In the genomic region with DNA sequence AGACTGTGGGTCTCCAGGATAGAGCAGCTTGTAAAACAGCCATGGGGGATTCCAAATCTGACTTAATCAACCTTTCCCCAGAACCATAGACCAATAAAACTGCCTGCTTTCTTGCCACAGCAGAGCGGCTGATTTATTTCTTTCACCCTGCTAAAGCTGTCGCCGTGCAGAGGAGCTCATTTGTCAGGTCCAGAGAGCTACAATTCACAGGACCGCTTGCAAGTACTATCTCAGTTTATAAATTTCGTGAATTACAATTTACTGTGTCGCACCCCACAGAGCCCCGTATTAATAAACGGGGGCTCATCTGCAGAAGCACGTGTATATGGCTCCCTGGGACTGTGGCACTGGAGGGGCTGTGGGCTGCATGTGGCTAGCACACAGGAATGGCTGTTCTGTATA, we compare ENCODE assay signal across 23 mouse cellular contexts.
DNase-seq lines count a peak whose midpoint lies in the region; ATAC-seq lines count a peak whose summit lies in the region.
"Had no signal": no experiment of that assay in that cellular context is flagged by ENCODE, and none has a peak within 500 bp of the region (broad histone marks: within the 10 kb centered on the region; RNA-seq: fewer than 3 reads in every experiment).

No protein-coding gene starts in this region.

- 15% methylated on average over 9 of the region's 9 CpGs for WGBS in kidney, embryonic 15.5 days
- WGBS in hindbrain, embryonic 15.5 days = 29% methylated on average over 9 of the region's 9 CpGs

- DNase-seq in kidney, postnatal 25 days = no peak
- DNase-seq in forelimb bud, embryonic 11.5 days (ENCODE audit: low read depth, low spot score) = peak; percentile 57
- DNase-seq in mesoderm, embryonic 11.5 days (ENCODE audit: low read depth, low spot score) = peak; percentile 58
- no peak for DNase-seq in heart, adult 8-10 months (ENCODE audit: low spot score)
- DNase-seq in lung, postnatal 25 days (ENCODE audit: low spot score) = no peak
- DNase-seq: adrenal gland, postnatal 36 days; B cell, adult 2 months; cerebellum, adult 11-12 months; cerebellum, postnatal 14 days; heart, adult 11 months; heart, postnatal 36 days; kidney, postnatal 4 days; layer of hippocampus, adult 9-11 months; liver; lung, postnatal 14 days; retina, postnatal 1 day; thymus, adult 18-20 months had no signal

- no peak overlapping the region for H3K9ac ChIP-seq in kidney, embryonic 15.5 days
- H3K9ac ChIP-seq in hindbrain, embryonic 15.5 days = no peak overlapping the region
- H3K9ac ChIP-seq: embryonic facial prominence, embryonic 15.5 days; stomach, embryonic 15.5 days had no signal

- H3K9me3 ChIP-seq in kidney, embryonic 15.5 days (replicated peaks) = no peaks in the 10 kb centered on the region
- H3K9me3 ChIP-seq in hindbrain, embryonic 15.5 days = no peaks in the 10 kb centered on the region
- H3K9me3 ChIP-seq: embryonic facial prominence, embryonic 15.5 days; stomach, embryonic 15.5 days had no signal

- H3K4me3 ChIP-seq in kidney, embryonic 15.5 days (replicated peaks) = no peak overlapping the region
- no peak overlapping the region for H3K4me3 ChIP-seq in hindbrain, embryonic 15.5 days
- H3K4me3 ChIP-seq: embryonic facial prominence, embryonic 15.5 days; left cerebral cortex, adult 2 months; stomach, embryonic 15.5 days had no signal

- peak overlapping the region; percentile 79 for H3K27ac ChIP-seq in kidney, embryonic 15.5 days
- H3K27ac ChIP-seq in hindbrain, embryonic 15.5 days (replicated peaks) = no peak overlapping the region
- H3K27ac ChIP-seq: embryonic facial prominence, embryonic 15.5 days; left cerebral cortex, adult 2 months; stomach, embryonic 15.5 days had no signal

- no peak for ATAC-seq in kidney, embryonic 15.5 days (replicated peaks; ENCODE audit: low FRiP score)
- ATAC-seq in hindbrain, embryonic 15.5 days (ENCODE audit: low FRiP score, low read depth) = peak; percentile 33; the same call in 1 of the 2 replicates
- ATAC-seq: intestine, embryonic 16.5 days had no signal

- 0 out of 2 replicates have a peak overlapping the region, but pooled peaks have one; percentile 5 for H3K4me2 ChIP-seq in kidney, embryonic 15.5 days
- no peak overlapping the region for H3K4me2 ChIP-seq in hindbrain, embryonic 15.5 days
- H3K4me2 ChIP-seq: embryonic facial prominence, embryonic 15.5 days; stomach, embryonic 15.5 days had no signal

- peaks cover 64% of the 10 kb centered on the region for H3K4me1 ChIP-seq in kidney, embryonic 15.5 days
- peaks cover 20% of the 10 kb centered on the region for H3K4me1 ChIP-seq in hindbrain, embryonic 15.5 days (replicated peaks)

- no peaks in the 10 kb centered on the region for H3K36me3 ChIP-seq in kidney, embryonic 15.5 days
- no peaks in the 10 kb centered on the region for H3K36me3 ChIP-seq in hindbrain, embryonic 15.5 days
- H3K36me3 ChIP-seq: embryonic facial prominence, embryonic 15.5 days; stomach, embryonic 15.5 days had no signal

- H3K27me3 ChIP-seq in kidney, embryonic 15.5 days = no peaks in the 10 kb centered on the region
- no peaks in the 10 kb centered on the region for H3K27me3 ChIP-seq in hindbrain, embryonic 15.5 days
- H3K27me3 ChIP-seq: stomach, embryonic 15.5 days had no signal

Comparison
In these comparisons a context has a peak if more than half of its experiments do, and no peak if none do; other contexts are left out.
1. DNase-seq: peak in forelimb bud, embryonic 11.5 days (single experiment) and mesoderm, embryonic 11.5 days (single experiment); none in kidney, postnatal 25 days (0 of 2), heart, adult 8-10 months (single experiment) and lung, postnatal 25 days (single experiment).